8 mouse cellular contexts compared by ENCODE assay signal in genomic region chr9:65579781-65580371, GRCm38 (mm10). TPM values are rescaled to one million over a fixed set of nuclear protein-coding genes. Genes with fewer than 3 reads are reported as not detected.
A peak's percentile ranks its signal among the peaks of the same experiment; 100 is the strongest.
DNase-seq lines count a peak whose midpoint lies in the region; ATAC-seq and TF ChIP-seq lines count a peak whose summit lies in the region.

TSS of gene Plekho2 (minus strand) at chr9:65580040.

- peak; percentile 97 for DNase-seq in 3134 (ENCODE audit: extremely low read depth, insufficient read length, low spot score)
- peak; percentile 95 for DNase-seq in adrenal gland, postnatal 25 days
- DNase-seq in heart, adult 18-20 months: peak; percentile 92 to 96
- peak; percentile 97 for DNase-seq in kidney, adult 2 months
- peak; percentile 96 for DNase-seq in limb, embryonic 14.5 days (ENCODE audit: low spot score)
- DNase-seq in midbrain, postnatal 0 days (ENCODE audit: low spot score): peak; percentile 95
- DNase-seq in spleen, postnatal 14 days (ENCODE audit: low spot score in 2 of 2): peak; percentile 85 to 87

- H3K36me3 ChIP-seq in embryonic facial prominence, embryonic 12.5 days: no peaks in the 10 kb centered on the region
- H3K36me3 ChIP-seq in kidney, adult 2 months (ENCODE audit: control insufficient read depth, insufficient read depth, low read length): no peaks in the 10 kb centered on the region
- H3K36me3 ChIP-seq in limb, embryonic 14.5 days (ENCODE audit: control insufficient read depth, insufficient read depth, low read length): no peaks in the 10 kb centered on the region
- no peaks in the 10 kb centered on the region for H3K36me3 ChIP-seq in midbrain, postnatal 0 days (ENCODE audit: insufficient read depth, low read length)

- TF ChIP-seq POLR2A in kidney, adult 2 months (IDR thresholded peaks at IDR 0.05; ENCODE audit: low read depth, low read length): no peak
- TF ChIP-seq POLR2A in limb, embryonic 14.5 days (IDR thresholded peaks at IDR 0.05; ENCODE audit: borderline replicate concordance, extremely low read depth, insufficient read depth, insufficient read length): peak; percentile 83; the same call in 1 of the 2 replicates

- peaks cover 37% of the 10 kb centered on the region for H3K4me1 ChIP-seq in embryonic facial prominence, embryonic 12.5 days
- H3K4me1 ChIP-seq in kidney, adult 2 months (ENCODE audit: control insufficient read depth, insufficient read depth, low read length): peaks cover 6% of the 10 kb centered on the region; the same call in 1 of the 2 replicates
- H3K4me1 ChIP-seq in limb, embryonic 14.5 days (ENCODE audit: control insufficient read depth, insufficient read depth, low read length): no peaks in the 10 kb centered on the region; the same call in none of the 2 replicates
- peaks cover 2% of the 10 kb centered on the region; the same call in 1 of the 2 replicates for H3K4me1 ChIP-seq in midbrain, postnatal 0 days (ENCODE audit: insufficient read depth, low read length)

- no peaks in the 10 kb centered on the region for H3K27me3 ChIP-seq in embryonic facial prominence, embryonic 12.5 days
- H3K27me3 ChIP-seq in kidney, adult 2 months (replicated peaks; ENCODE audit: control insufficient read depth, insufficient read depth, low read length): no peaks in the 10 kb centered on the region
- H3K27me3 ChIP-seq in limb, embryonic 14.5 days (ENCODE audit: control insufficient read depth, insufficient read depth, low read length): no peaks in the 10 kb centered on the region
- no peaks in the 10 kb centered on the region for H3K27me3 ChIP-seq in midbrain, postnatal 0 days (ENCODE audit: insufficient read depth, low read length)

- peak; percentile 88 for ATAC-seq in embryonic facial prominence, embryonic 12.5 days (ENCODE audit: insufficient number of reproducible peaks, insufficient read depth, low FRiP score, low TSS enrichment)
- ATAC-seq in limb, embryonic 14.5 days (ENCODE audit: low FRiP score, low read depth): peak; percentile 95
- peak; percentile 87 for ATAC-seq in midbrain, postnatal 0 days (ENCODE audit: low FRiP score)

- peak within 1 kb of the TSS; percentile 70 for H3K4me2 ChIP-seq in embryonic facial prominence, embryonic 12.5 days (replicated peaks)
- peak within 1 kb of the TSS; percentile 68 for H3K4me2 ChIP-seq in limb, embryonic 14.5 days (replicated peaks; ENCODE audit: low read depth, low read length, severe bottlenecking)
- H3K4me2 ChIP-seq in midbrain, postnatal 0 days (ENCODE audit: low read depth, low read length, poor library complexity, severe bottlenecking): peak within 1 kb of the TSS; percentile 86

- H3K27ac ChIP-seq in embryonic facial prominence, embryonic 12.5 days: peak within 1 kb of the TSS; percentile 81
- H3K27ac ChIP-seq in kidney, adult 2 months (ENCODE audit: insufficient read depth, low read depth, low read length): peak within 1 kb of the TSS; percentile 68
- H3K27ac ChIP-seq in limb, embryonic 14.5 days (replicated peaks; ENCODE audit: low read depth, low read length): peak within 1 kb of the TSS; percentile 65
- peak within 1 kb of the TSS; percentile 38; the same call in 1 of the 2 replicates for H3K27ac ChIP-seq in midbrain, postnatal 0 days (ENCODE audit: low read depth, low read length)

- TF ChIP-seq CTCF in kidney, adult 2 months (conservative IDR thresholded peaks at IDR 0.05; ENCODE audit: insufficient read depth, insufficient read length, low read depth, low read length): no peak
- no peak for TF ChIP-seq CTCF in midbrain, postnatal 0 days (IDR thresholded peaks at IDR 0.05)

- no peaks in the 10 kb centered on the region for H3K9me3 ChIP-seq in embryonic facial prominence, embryonic 12.5 days
- no peaks in the 10 kb centered on the region for H3K9me3 ChIP-seq in limb, embryonic 14.5 days (ENCODE audit: control insufficient read depth, low read length)
- no peaks in the 10 kb centered on the region for H3K9me3 ChIP-seq in midbrain, postnatal 0 days (ENCODE audit: low read length)

- H3K9ac ChIP-seq in embryonic facial prominence, embryonic 12.5 days: peak within 1 kb of the TSS; percentile 75
- peak within 1 kb of the TSS; percentile 59 for H3K9ac ChIP-seq in limb, embryonic 14.5 days (ENCODE audit: low read depth, low read length, severe bottlenecking)
- H3K9ac ChIP-seq in midbrain, postnatal 0 days (replicated peaks; ENCODE audit: low read length, poor library complexity, severe bottlenecking): peak within 1 kb of the TSS; percentile 55

- WGBS in embryonic facial prominence, embryonic 12.5 days: under 1% methylated on average over 43 of the region's 45 CpGs
- WGBS in kidney, adult 2 months: under 1% methylated on average over 43 of the region's 45 CpGs
- WGBS in limb, embryonic 14.5 days: under 1% methylated on average over 36 of the region's 45 CpGs
- under 1% methylated on average over 38 of the region's 45 CpGs for WGBS in midbrain, postnatal 0 days

- H3K4me3 ChIP-seq in embryonic facial prominence, embryonic 12.5 days: peak within 1 kb of the TSS; percentile 59
- peak within 1 kb of the TSS; percentile 67 for H3K4me3 ChIP-seq in kidney, adult 2 months (ENCODE audit: insufficient read depth, low read depth, low read length)
- peak within 1 kb of the TSS; percentile 69 for H3K4me3 ChIP-seq in limb, embryonic 14.5 days (replicated peaks; ENCODE audit: low read length)
- H3K4me3 ChIP-seq in midbrain, postnatal 0 days (ENCODE audit: low read depth, low read length): peak within 1 kb of the TSS; percentile 54

RNA-seq across cellular contexts. Expression of gene Plekho2, which starts in this region (rescaled TPM):
- total RNA-seq in adrenal gland, postnatal 25 days (2021): 58.2 and 64.5 TPM in 2 replicates
- polyA plus RNA-seq in embryonic facial prominence, embryonic 12.5 days (2016; fragmentation: Nextera tagmentation; extraction: Ambion mirVana): 14.6 TPM in 2 replicates
- 1 to 10 TPM; 8.8 to 9.3 TPM for total RNA-seq in heart, adult 18-20 months (2021)
- 9.8 and 10.4 TPM in 2 replicates for polyA plus RNA-seq in kidney, adult 2 months (2012; rRNA removed)
- polyA plus RNA-seq in limb, embryonic 14.5 days (2012; rRNA removed): 14.2 and 17.1 TPM in 2 replicates
- polyA plus RNA-seq in limb, embryonic 14.5 days (2014; fragmentation: Nextera tagmentation; extraction: Ambion mirVana): 14.4 and 14.7 TPM in 2 replicates
- total RNA-seq in midbrain, postnatal 0 days (2014; rRNA removed): 7.5 and 9.0 TPM in 2 replicates
- polyA plus RNA-seq in midbrain, postnatal 0 days (2015; fragmentation: Nextera tagmentation; extraction: Ambion mirVana): 3.1 and 3.8 TPM in 2 replicates

Comparison
In these comparisons a context has a peak if more than half of its experiments do, and no peak if none do; other contexts are left out.
1. Peak in every context shown above with its lines: DNase-seq, ATAC-seq, H3K4me3 ChIP-seq and H3K27ac ChIP-seq.